Comparison of ENCODE assay signal across 18 mouse cellular contexts in genomic region chr14:78530256-78530655, GRCm38 (mm10). TPM values are rescaled to one million over a fixed set of nuclear protein-coding genes. Genes with fewer than 3 reads are reported as not detected.
DNase-seq lines count a peak whose midpoint lies in the region; ATAC-seq lines count a peak whose summit lies in the region.
"Had no signal": no experiment of that assay in that cellular context is flagged by ENCODE, and none has a peak within 500 bp of the region (broad histone marks: within the 10 kb centered on the region; RNA-seq: fewer than 3 reads in every experiment).

No protein-coding gene starts in this region.

- 91% methylated on average over 3 of the region's 3 CpGs for WGBS in midbrain, embryonic 11.5 days
- WGBS in midbrain, embryonic 10.5 days = 85% methylated on average over 3 of the region's 3 CpGs

- peak; percentile 64 for DNase-seq in heart, adult 11 months
- DNase-seq in heart, adult 18-20 months = no peak
- peak; percentile 70 for DNase-seq in midbrain, embryonic 11.5 days (ENCODE audit: low spot score, missing footprints)
- DNase-seq in midbrain, embryonic 10.5 days (ENCODE audit: low spot score) = no peak
- DNase-seq: adrenal gland, adult 2 months; adrenal gland, adult 8-10 months; adrenal gland, postnatal 10 days; adrenal gland, postnatal 14 days; adrenal gland, postnatal 25 days; adrenal gland, postnatal 36 days; B cell, adult 2 months; cerebellum, adult 11 months; cerebellum, adult 11-12 months; cerebellum, adult 18-20 months had no signal

- H3K4me1 ChIP-seq in midbrain, embryonic 11.5 days (ENCODE audit: control insufficient read depth, insufficient read depth, low read length) = no peaks in the 10 kb centered on the region
- peaks cover 16% of the 10 kb centered on the region for H3K4me1 ChIP-seq in midbrain, embryonic 10.5 days

- no peak overlapping the region for H3K4me3 ChIP-seq in midbrain, embryonic 11.5 days (ENCODE audit: low read depth, low read length)
- no peak overlapping the region for H3K4me3 ChIP-seq in midbrain, embryonic 10.5 days

- no peak for ATAC-seq in midbrain, embryonic 11.5 days (ENCODE audit: low FRiP score)
- ATAC-seq: activated CD4-positive, CD25-positive, alpha-beta regulatory T cell, adult 4 months; CD4-positive, CD25-positive, alpha-beta regulatory T cell, adult 4 months; Patski had no signal

- H3K9me3 ChIP-seq in midbrain, embryonic 11.5 days (ENCODE audit: control insufficient read depth, low read length) = no peaks in the 10 kb centered on the region
- no peaks in the 10 kb centered on the region for H3K9me3 ChIP-seq in midbrain, embryonic 10.5 days (replicated peaks)

- no peaks in the 10 kb centered on the region for H3K36me3 ChIP-seq in midbrain, embryonic 11.5 days (ENCODE audit: control insufficient read depth, insufficient read depth, low read length)
- no peaks in the 10 kb centered on the region for H3K36me3 ChIP-seq in midbrain, embryonic 10.5 days

- no peak overlapping the region for H3K4me2 ChIP-seq in midbrain, embryonic 11.5 days

- no peak overlapping the region for H3K27ac ChIP-seq in midbrain, embryonic 11.5 days (ENCODE audit: low read depth, low read length)
- H3K27ac ChIP-seq in midbrain, embryonic 10.5 days (replicated peaks) = no peak overlapping the region

- H3K9ac ChIP-seq in midbrain, embryonic 11.5 days (ENCODE audit: low read length) = no peak overlapping the region

- no peaks in the 10 kb centered on the region for H3K27me3 ChIP-seq in midbrain, embryonic 11.5 days (ENCODE audit: control insufficient read depth, insufficient read depth, low read length)
- no peaks in the 10 kb centered on the region for H3K27me3 ChIP-seq in midbrain, embryonic 10.5 days (ENCODE audit: low read depth, poor library complexity, severe bottlenecking)
- H3K27me3 ChIP-seq: CH12.LX, Patski had no signal

RNA-seq across cellular contexts. Expression of gene Akap11, which starts 6.4 kb away (rescaled TPM):
- total RNA-seq in heart, adult 18-20 months (2021) = 10 to 100 TPM; 32.2 to 33.3 TPM
- 17.6 and 22.4 TPM in 2 replicates for polyA plus RNA-seq in midbrain, embryonic 11.5 days (2014; fragmentation: Nextera tagmentation; extraction: Ambion mirVana)
- 15.6 and 17.9 TPM in 2 replicates for polyA plus RNA-seq in midbrain, embryonic 10.5 days (2016; fragmentation: Nextera tagmentation; extraction: Ambion mirVana)

Comparison
In these comparisons a context has a peak if more than half of its experiments do, and no peak if none do; other contexts are left out.
1. DNase-seq: peak in heart, adult 11 months (single experiment) and midbrain, embryonic 11.5 days (single experiment); none in heart, adult 18-20 months (0 of 2) and midbrain, embryonic 10.5 days (single experiment).